Mouse (Mus musculus) ovary, postnatal 36 days (tissue): ENCODE data around the gene Rps19bp1.

Source experiments
- DNase-seq: peaks from one replicate; pipeline ENCODE4 v3.0.0; 2022; ENCODE audit warnings: low spot score, mixed read lengths

Gene Rps19bp1

DNA sequence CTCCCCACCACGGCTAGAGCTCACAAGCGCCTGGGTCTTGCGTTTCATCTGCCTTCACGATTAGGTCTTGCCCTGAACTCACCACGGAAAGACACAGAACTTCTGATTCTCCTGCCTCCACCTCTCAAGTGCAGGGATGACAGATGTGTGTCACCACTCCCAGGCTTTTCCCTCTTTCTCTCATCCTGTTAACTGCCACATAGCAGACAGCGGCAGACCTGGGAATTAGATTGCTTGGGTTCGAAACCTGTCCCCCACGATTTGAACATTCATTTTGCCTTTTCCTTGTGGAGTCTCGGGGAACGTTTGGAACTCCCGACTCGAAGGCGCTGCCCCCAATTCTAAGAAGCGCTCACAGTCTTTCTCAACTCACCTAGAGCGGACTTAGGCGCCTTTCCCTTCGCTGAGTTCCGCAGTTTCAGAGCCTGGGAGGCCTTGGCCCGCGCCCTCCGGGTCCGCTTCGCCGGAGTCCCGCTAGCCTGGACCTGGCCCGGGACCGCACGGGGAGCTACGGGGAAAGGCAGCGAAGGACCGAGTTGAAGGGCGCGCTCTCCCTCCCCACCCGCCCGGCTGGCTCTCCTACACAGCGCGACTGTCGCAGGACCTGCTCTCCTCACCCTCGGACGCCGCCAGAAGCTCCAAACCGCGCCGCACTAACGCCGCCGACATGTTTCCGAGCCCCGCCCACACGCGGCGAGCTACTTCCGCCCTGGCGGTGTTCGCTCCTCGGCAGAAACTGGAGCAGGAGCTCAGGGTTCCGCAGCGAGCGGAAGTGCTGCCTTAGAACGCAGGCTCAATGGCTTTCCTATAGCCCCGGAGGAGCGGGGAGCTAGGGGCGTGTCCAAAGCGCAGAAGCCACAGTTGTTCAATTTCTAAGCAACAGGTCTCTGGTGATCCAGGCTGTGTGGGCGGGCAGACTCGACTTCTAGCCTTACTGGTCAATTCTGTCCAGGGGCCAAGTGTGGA lies at the start of gene Rps19bp1:
Gene Rps19bp1, minus strand, starts transcription at position 706 of the 966 bp plus-strand sequence.
- DNase-seq: peak; percentile 88

DNA sequence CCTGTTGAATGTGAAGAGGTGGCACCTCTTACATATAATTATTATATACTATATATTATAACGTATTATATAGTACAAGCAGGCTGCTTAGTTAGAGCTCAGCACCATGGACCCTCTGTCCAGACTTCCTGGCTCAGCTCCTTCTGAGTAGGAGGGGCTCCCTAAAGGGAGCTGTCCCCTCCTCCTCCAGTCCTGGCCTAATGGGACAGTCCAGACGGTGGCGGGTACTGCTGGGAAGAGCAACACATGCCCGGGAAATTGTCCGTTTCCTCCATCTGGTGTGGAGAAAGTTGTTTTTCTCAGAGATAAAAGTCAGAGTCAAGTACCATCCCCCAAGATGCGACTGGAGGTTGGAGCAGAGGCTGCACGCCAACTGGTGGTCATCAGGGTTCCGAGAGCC lies 42.0 kb upstream of the Rps19bp1 start:
- DNase-seq: no peak

DNA sequence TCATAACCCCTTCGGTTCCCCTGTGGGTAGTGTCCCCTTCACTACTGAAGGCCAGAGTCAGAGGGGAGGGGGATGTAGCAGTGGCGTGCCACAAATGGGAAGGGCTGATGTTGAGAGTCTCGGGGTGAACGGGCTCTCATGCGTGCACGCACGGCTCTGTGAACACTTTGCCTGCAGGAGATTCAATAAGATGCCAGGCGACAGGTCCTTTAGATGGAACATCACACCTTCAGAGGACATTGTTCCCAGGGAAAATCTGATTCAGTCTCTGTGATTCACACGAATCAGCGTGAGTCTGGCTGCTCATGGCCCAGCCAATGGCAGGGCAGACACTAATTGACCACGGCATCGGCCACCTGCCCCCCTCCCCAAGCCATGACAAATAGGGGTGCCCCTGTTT lies 40.1 kb upstream of the Rps19bp1 start:
- DNase-seq: no peak

DNA sequence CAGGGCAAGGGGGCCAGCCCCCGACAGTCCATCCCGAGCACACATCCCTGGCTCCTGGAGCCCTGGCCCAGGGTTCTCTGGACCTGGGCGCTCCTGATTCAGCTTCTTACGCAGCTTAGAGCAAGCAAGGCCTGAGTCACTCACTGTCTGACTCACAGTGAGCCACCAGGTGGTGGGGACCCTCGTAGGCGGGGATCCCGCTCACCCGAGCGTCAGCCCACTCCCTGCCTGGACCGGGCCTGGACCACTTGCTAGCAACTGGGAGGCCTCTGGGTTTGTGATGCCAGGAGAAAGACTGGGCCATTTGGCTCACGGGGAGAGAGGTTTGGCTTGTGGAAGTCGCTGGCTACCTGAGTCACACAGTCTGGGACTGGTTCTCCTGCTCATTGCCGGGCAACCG lies 39.7 kb upstream of the Rps19bp1 start:
- DNase-seq: no peak

DNA sequence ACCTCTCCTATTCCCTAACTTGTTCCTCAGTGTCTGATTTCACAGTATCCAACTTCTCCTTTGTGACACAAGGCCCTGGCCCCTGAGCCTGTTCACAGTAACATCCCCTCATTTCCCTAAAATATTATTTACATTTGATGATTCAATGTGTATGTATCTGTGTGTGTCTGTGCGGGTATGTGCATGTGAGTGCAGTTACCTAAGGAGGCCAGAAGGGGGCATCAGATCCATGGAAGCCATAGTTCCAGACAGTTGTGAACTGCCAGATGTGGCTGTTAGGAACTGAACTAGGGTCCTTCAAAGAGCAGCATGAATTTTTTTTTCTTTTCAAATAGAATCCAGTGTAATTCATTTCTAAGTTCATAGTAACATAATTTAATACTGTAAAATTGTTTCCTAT lies 33.0 kb upstream of the Rps19bp1 start:
- DNase-seq: no peak

DNA sequence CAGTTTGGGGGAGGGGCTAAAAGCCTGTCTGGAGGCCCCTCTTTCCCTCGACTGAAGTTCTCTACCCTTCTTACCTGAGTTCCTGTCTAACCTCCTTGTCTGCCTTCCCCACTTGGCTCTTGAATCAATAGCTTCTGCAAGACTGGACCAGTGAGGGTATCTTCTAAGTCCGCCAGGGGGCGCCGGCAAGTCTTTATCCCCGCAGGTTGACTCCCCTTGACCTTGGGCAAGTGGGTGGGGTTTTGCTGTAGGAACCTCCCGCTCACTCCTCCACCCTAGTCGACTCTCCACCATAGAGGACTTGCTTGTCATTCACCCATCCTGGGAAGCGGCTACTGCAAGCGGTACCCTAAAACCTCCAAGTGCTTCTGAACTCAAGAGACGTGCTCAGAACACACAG lies 25.3 kb upstream of the Rps19bp1 start:
- DNase-seq: peak; percentile 70

DNA sequence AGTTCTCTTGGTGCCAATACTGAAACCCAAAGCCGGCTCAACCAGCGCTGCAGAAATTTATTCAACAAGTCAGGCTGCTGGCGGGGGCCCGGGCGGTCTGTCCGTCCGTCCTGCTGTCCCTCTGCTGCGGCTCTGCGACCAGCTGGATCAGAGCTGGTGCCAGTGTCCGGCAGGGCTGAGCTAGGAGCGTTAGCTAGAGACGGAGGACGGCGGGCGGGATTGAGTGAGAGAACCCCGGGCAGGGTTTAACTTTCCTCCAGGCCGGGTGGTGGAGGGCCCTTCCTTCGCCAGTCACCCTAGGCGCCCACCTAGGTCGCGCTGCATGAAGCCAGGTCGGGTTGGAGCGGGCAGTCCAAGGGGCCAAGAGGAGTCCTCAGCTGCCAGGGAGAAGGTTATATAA lies 23.9 kb upstream of the Rps19bp1 start:
- DNase-seq: no peak

DNA sequence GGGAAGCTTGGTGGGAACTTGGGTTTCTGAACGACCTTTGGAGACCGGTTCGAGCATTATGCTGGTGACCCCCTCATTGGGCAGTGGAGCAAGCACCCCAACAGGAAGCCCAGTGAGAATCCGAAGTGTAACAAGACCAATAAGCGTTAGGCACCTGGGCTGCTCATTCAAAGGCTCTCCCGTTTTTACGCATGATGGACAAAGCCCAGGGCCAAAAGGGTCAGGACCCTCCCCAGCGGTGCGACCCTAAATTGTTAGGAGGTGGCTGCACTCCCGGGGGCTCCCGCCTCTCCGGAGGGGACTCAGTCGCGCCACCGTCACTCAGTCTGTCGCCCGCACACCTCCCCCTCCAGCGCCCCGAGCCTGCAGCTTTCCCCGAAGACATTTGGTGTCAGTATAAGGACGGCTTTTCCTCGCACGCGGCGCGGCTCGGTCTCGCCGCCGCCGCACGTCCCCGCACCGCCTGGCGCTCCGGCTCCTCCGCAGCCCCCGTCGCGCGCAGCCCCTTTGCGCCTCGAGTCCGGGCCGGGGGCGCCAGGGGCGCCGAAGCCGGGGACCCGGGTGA lies 22.8 kb upstream of the Rps19bp1 start, which contains the start of gene Cacna1i:
Gene Cacna1i, plus strand, starts transcription at position 388 of the 565 bp plus-strand sequence.
- no peak for DNase-seq

DNA sequence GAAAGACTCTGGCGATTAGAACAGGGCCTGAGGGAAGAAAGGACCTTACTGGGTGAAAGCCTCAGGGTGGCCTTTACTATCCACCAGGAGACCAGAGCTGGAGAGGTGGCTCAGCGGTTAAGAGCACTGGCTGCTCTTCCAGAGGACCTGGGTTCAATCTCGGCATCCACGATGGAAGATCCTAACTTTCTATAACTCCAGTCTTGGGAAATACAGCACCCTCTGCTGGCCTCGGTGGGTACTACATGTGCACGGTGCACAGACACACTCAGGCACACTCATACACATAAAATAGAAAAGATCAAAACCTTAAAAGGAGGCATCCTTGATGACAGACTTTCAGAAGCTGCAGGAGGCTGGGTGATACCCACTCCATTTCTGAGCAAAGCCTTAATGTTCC lies 16.5 kb upstream of the Rps19bp1 start:
- no peak for DNase-seq

DNA sequence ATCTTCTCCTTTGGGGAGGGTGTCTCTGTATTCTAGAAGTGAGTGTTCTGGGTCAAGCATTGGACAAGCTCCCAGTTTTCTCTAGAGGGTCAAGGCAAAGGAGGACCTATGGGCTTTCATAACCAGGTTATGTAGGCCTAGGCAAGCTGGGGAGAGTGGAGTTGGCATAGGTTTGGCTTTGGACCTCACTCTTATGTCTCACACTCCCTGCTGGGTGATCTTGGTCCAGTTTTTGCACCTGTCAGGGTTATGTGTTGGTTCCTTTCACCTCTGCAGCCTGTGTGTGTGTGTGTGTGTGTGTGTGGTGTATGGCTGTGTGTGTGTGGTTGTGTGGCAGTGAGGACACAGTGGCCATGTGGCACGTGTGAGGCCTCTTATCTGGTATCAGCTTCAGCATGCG lies 14.9 kb upstream of the Rps19bp1 start:
- no peak for DNase-seq

DNA sequence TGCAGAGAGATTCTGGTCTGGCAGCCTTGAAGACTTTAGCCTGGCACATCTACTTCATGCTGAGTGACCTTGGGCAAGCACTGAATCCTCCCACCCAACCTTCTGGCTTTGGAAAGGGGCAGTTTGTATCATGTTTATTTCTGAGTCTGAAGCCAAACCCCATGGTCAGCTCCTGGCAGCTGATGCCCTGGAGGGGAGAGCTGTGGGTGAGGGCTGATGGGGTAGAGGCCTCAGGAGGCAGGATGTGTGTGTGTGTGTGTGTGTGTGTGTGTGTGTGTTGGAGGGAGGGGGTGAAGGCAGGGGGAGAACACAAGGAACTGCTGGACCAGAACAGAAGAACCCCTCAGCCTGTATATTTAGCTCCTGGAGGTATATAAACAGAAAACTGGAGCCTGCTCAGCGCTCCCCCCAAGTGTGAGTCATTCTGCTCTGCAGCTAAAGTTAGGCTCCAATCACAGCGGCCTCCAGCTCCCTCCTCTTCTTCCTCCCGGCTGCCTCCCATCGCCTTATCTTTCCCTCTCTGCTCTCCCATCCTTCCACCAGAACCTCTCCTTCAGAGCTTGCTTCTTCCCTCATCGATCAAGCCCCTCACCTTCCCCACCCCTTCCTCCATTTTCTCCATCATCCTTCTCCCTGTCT lies 14.1 kb upstream of the Rps19bp1 start:
- no peak for DNase-seq

DNA sequence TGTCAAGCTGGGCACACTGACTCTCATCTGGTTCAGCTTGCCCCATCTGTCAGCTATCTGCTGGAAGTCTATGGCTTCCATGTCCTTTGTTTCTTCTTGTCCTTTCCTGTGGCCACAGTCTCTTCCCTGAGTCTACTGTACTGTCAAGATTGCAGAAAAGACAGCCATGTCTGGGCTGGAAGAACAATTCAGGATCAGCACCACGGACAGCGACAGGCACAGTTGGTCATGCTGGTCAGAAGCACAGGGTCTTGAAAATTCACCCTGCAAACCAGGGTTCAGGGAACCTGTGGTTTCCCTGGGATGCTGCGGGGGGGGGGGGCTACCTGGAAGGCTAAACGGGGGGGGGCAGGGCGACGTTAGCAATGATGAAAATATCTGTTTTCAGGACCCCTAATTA lies 13.5 kb upstream of the Rps19bp1 start:
- DNase-seq: peak; percentile 68

DNA sequence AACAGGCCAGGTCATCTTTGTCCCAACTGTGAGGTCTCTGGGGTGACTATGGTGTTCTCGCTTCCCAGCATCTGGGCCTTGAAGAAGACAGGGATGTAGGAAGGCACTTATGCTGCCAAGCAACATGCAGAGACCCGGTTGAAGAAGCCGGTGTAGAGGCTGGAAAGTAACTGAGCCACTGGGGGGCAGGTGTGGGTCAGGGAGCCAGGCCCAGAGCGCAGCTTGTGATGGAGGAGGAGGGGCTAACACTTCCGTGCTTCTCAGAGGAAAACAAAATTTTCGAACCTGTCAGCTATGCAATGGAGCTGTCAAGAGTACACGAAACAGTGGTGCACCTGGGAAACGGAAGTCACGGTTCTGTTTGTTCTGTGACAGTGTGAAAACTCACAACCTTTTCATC lies 13.0 kb upstream of the Rps19bp1 start:
- DNase-seq: no peak

DNA sequence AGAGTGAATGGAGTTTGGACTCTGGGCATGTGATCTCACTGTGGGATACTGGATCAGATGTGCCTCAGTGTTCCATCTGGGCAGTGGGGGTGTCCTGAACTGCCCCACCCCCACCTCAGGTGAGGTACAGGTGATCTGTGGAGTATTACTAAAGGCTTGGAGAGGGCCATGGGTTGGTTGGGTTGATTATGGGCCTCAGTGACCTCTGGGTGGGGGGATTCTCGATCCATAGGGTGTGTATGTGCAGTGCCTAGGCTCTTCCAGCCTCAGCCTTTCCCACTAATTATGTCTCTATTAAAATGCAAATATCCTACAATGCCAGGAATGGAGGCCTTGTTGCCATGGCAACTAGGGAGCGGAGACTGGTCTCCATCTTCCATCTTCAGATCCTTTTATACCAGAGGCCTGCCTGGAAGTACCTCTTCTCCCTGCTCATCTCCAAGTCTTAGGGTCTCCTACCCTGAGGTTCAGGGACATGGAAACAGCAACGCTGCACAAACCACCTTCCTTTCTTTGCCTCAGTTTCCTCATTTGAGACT lies 7.8 kb upstream of the Rps19bp1 start:
- DNase-seq: no peak

DNA sequence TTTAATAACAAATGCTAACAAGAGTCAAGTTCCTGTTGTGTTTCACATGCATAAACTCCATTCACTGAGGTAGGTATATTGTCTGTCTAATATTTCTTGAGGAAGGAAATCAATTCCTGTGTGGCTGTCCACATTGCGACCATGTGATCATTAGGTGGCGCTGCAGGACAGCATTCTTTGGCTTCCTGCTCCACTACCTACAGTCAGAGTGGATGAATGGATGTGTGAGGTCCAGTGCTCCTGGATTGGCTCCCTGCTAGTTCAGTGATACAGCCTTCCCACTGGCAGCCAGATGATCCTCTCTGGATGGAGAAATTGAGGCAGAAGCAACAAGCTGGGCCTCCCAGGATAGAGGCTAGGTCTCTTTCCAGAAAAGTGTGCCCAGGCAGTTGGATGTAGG lies 2.2 kb upstream of the Rps19bp1 start:
- DNase-seq: peak; percentile 67

DNA sequence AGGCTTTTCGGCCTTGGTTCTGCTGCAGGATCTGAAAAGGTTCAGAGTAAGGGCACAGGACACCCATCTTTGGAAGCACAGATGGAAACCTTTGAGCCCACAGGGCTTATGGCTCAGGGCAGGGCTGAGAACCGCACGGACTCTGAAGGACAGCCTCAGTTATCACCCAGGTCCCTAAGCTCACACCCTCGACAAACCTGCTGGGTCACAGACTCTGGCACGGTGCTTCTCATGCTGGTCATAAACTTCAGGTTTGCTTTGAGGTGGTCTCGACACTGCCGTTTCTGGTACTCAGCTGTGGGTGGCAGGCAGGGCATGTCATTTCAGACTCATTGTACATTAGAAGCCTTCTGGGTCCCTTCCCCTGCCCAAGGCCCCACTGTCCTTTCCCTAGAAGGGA lies 3.0 kb downstream of the Rps19bp1 start:
- DNase-seq: no peak

DNA sequence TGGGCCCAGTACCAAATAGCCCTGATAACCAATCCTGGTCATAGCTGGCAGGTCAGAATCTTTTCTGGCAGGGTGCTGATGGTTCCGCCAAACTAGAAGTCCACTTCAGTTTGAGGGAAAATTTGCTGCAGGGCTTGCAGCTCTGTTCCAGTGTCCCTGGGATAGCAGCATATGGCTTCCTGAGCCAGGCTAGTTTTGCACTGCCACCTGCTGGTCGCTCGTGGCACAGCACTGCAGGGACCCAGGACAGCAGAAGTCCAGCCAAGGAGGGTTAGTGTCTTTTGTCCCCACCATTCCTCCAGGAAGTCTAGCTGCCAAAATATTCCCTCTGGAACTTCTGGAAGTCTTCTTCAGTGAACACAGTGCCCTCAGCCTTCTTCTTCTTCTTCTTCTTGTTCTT lies 3.4 kb downstream of the Rps19bp1 start:
- DNase-seq: peak; percentile 82

DNA sequence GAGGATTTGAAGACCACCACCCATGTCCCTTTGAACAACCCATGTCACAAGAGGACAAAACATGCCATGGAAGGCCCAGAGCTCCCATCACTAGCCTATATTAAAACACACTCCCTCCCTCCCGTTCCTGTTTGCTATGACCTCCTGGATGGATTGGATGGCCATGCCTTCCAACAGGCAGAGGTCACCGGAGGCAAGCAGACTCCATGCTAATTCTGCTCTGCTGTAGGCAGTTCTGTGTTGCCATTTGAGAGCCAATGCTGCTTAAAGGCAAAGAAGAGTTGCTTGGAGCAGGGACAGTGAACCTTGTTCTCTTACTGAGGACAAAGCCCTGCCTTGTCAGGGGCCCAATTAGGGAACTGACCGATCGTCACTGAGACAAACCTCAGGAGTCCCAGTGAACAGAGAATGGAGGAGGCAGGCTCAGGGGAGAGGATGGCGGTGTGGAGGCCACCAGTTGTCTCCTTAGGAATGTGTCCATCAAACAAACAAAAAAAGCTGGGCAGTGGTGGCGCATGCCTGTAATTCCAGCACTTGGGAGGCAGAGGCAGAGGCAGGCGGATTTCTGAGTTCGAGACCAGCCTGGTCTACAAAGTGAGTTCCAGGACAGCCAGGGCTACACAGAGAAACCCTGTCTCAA lies 4.6 kb downstream of the Rps19bp1 start:
- DNase-seq: no peak

DNA sequence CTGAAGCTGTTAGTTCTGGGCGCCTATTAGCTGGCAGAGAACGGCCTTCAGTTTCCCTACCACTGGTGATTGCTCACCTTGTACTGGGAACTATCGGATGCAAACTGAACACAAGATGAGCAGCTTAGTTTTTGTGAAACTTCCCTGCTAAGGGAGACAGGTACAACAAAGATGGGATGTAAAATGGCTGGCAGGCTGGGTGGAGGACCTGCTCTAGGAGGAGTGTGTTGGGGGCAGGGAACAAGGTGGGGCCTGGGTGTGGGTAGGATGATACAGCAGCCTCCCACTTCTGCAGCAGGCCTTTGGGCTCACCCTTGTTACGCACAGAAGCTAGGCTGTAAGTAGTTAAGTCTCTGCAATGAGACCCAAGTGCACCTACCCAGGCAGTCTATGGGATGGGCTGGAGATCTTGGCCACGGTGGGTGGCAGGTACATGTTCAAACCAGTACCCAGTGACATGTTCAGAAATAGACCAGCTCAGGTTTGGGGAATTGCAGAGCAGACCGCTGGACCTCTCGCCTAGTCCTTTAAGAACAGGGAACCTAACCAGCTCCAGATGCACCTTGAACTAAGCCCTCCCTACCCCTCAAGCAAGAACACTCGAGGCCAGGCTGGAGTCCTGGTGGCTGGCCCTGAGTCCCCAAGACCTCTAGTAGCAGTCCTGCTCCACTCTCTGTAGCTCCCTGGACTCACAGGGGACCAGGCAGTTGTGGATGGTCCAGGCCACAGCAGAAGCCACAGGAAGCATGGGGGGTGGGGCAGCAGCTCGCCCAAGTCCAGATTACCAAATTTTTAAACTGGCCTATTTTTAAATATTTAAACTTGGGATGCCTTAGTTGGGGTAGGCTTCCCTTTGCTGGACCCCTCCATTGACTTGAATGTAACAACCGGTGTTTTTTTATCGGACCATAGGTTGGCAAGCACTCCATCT lies 5.6 kb downstream of the Rps19bp1 start:
- DNase-seq: no peak

DNA sequence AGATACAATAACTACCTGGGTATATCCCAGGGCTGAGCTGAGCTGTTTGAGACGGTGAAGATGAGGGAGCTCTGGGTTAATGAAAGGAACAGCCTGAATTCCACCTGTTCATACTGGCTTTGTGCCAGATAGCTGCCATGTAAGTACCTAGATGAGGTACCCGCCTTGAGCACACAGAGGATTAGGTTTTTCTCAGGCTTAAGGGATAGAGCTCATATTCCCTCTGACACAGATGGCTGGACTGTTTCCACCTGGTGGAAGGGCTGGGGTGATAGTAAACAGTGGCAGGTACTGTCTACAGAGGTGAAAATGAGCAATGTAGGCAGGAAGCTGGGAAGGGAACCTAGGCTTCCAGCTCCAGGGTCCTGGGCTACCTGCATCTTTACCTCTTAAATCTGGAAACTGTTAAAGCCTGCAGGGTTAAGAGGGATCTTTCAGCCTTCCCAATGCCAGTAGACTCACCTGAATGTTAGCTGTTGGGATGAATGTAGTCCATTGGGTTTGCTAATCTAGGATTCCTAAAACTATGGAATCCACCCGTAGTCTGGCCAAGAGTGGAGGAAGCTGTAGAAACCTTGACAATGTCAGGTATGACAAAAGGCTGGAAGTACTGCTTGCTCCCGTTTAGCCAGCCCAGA lies 6.4 kb downstream of the Rps19bp1 start:
- DNase-seq: no peak
